Mouse (Mus musculus): ENCODE measurements around the gene Trp73.

DNA sequence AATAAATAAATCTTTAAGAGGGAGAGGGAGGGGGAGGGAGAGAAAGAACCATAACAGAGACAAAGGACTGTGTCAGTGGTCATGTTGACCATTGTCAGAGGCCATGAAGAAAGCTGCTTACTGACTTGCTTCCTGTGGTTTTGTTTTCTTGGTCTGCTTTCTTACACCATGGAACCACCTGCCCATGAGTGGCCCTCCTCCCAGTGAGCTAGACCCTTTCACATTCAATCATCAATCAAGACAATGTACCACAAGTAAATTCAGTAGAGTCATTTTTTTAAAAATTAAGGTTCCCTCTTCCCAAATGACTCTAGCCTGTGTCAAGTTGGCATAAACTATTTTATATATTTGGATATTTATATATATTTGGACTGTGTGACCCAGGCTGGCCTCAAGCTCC is 10.1 kb downstream of the Trp73 start:
- TF ChIP-seq CTCF (IDR thresholded peaks at IDR 0.05; ENCODE audit: low read depth, low read length) (no peak), POLR2A (IDR thresholded peaks at IDR 0.05; ENCODE audit: insufficient read depth, low read length) (no peak), EP300 (IDR thresholded peaks at IDR 0.05; ENCODE audit: insufficient read depth, low read depth, low read length) (no peak)

All from ES-Bruce4 (cell line).